Mouse (Mus musculus): ENCODE data around the gene Dnlz.

GRCm38 (mm10) chr2:26342044-26342443 is 9.9 kb downstream of the Dnlz start:
- no peak for TF ChIP-seq POLR2A (IDR thresholded peaks at IDR 0.05; ENCODE audit: extremely low read depth, insufficient read depth, low read length)
- no peak for TF ChIP-seq CTCF (IDR thresholded peaks at IDR 0.05; ENCODE audit: low read depth, low read length)
